Mouse (Mus musculus) midbrain, embryonic 11.5 days (tissue): ENCODE measurements around the gene Hdac9. TPM values are rescaled to one million over a fixed set of nuclear protein-coding genes. Genes with fewer than 3 reads are reported as not detected.

Experiments used
- ATAC-seq: fragments of 200-750 bp; cut with Nextera tagmentation; 2 replicates; pipeline ENCODE4 v1.8.0; 2017; ENCODE audit warnings: moderate TSS enrichment, moderate library complexity; ENCODE audit not compliant: low FRiP score
- DNase-seq: peaks from one replicate; pipeline ENCODE4 v3.0.0; 2015; ENCODE audit warnings: low spot score; ENCODE audit errors: missing footprints
- H3K27ac ChIP-seq: fragments of 300-500 bp; sonication (generic); 2 replicates; pipeline ENCODE4 v1.5.1; 2014; ENCODE audit warnings: low read depth, low read length
- H3K27me3 ChIP-seq: fragments of 300-500 bp; sonication (generic); 2 replicates; pipeline ENCODE4 v1.6.1; 2014; ENCODE audit warnings: mild to moderate bottlenecking, low read length, moderate library complexity, mixed read lengths; ENCODE audit not compliant: control insufficient read depth, insufficient read depth
- H3K36me3 ChIP-seq: fragments of 300-500 bp; sonication (generic); 2 replicates; pipeline ENCODE4 v1.6.1; 2014; ENCODE audit warnings: mild to moderate bottlenecking, low read length, moderate library complexity, mixed read lengths; ENCODE audit not compliant: control insufficient read depth, insufficient read depth
- H3K4me1 ChIP-seq: fragments of 300-500 bp; sonication (generic); 2 replicates; pipeline ENCODE4 v1.6.1; 2014; ENCODE audit warnings: low read length; ENCODE audit not compliant: control insufficient read depth, insufficient read depth
- H3K4me2 ChIP-seq: fragments of 300-500 bp; sonication (generic); 2 replicates; pipeline ENCODE4 v1.6.1; 2014; ENCODE audit warnings: mild to moderate bottlenecking, moderate library complexity
- H3K4me3 ChIP-seq: fragments of 300-500 bp; sonication (generic); 2 replicates; pipeline ENCODE4 v1.5.1; 2014; ENCODE audit warnings: low read depth, low read length
- H3K9ac ChIP-seq: fragments of 300-500 bp; sonication (generic); 2 replicates; pipeline ENCODE4 v1.6.1; 2014; ENCODE audit warnings: low read length
- H3K9me3 ChIP-seq: fragments of 300-500 bp; sonication (generic); 2 replicates; pipeline ENCODE4 v1.6.1; 2016; ENCODE audit warnings: low read length; ENCODE audit not compliant: control insufficient read depth
- WGBS: fragments of 180-500 bp; shearing (Covaris S2); extraction: QIAGEN DNeasy Blood & Tissue Kit; methylation state at CpG from one replicate; pipeline ENCODE4 v1.1.7; 2014; 5-methylcytosine and 5-hydroxymethylcytosine counted together
- polyA plus RNA-seq: library from polyadenylated mRNA; unstranded; fragments of >200 nt; fragmentation: Nextera tagmentation; extraction: Ambion mirVana; gene quantifications from 2 replicates; pipeline ENCODE4 v1.2.1, GENCODE M21; 2014

The Hdac9 gene
- polyA plus RNA-seq, 1 experiment from 2014 or later: 14.1 TPM

- Histone ChIP-seq H3K4me1 (peaks cover 18% of the 10 kb centered on the region), H3K9ac (peak overlapping the region; percentile 51), H3K27ac (peak overlapping the region; percentile 74; the same call in 1 of the 2 replicates), H3K27me3 (no peaks in the 10 kb centered on the region), H3K4me2 (peak overlapping the region; percentile 51), H3K36me3 (no peaks in the 10 kb centered on the region), H3K4me3 (peak overlapping the region; percentile 40), H3K9me3 (no peaks in the 10 kb centered on the region)
- WGBS: 66% methylated on average over 4 of the region's 4 CpGs
- DNase-seq (peak; percentile 90), ATAC-seq (no peak)
Observed at GRCm38 (mm10) chr12:34527761-34528160, 389.1 kb downstream of the Hdac9 start.

GRCm38 (mm10) chr12:34521468-34521867 lies 395.4 kb downstream of the Hdac9 start:
- H3K4me3 ChIP-seq: no peak overlapping the region

GRCm38 (mm10) chr12:34516769-34517562 lies 399.9 kb downstream of the Hdac9 start:
- Histone ChIP-seq H3K4me3 (no peak overlapping the region), H3K4me2 (no peak overlapping the region), H3K27ac (no peak overlapping the region), H3K9me3 (no peaks in the 10 kb centered on the region), H3K36me3 (no peaks in the 10 kb centered on the region), H3K27me3 (no peaks in the 10 kb centered on the region), H3K4me1 (no peaks in the 10 kb centered on the region), H3K9ac (no peak overlapping the region)
- WGBS: 78% methylated on average over 6 of the region's 6 CpGs
- ATAC-seq (no peak), DNase-seq (no peak)

More at GRCm38 (mm10) chr12:34521468-34521867, 395.4 kb downstream of the Hdac9 start:
- Histone ChIP-seq H3K4me1 (no peaks in the 10 kb centered on the region), H3K27ac (no peak overlapping the region), H3K36me3 (no peaks in the 10 kb centered on the region), H3K9me3 (no peaks in the 10 kb centered on the region), H3K9ac (no peak overlapping the region), H3K4me2 (no peak overlapping the region), H3K27me3 (no peaks in the 10 kb centered on the region)
- no peak for DNase-seq
- 84% methylated on average over 2 of the region's 2 CpGs for WGBS
- ATAC-seq: no peak

- Histone ChIP-seq H3K27me3 (no peaks in the 10 kb centered on the region), H3K36me3 (no peaks in the 10 kb centered on the region), H3K4me2 (no peak overlapping the region), H3K4me1 (no peaks in the 10 kb centered on the region), H3K27ac (no peak overlapping the region), H3K9me3 (no peaks in the 10 kb centered on the region), H3K4me3 (no peak overlapping the region), H3K9ac (no peak overlapping the region)
- no peak for DNase-seq
- no peak for ATAC-seq
- WGBS: 88% methylated on average over 1 of the region's 1 CpGs
Observed at GRCm38 (mm10) chr12:34506345-34506744, 410.6 kb downstream of the Hdac9 start.

GRCm38 (mm10) chr12:34498751-34499626 lies 417.9 kb downstream of the Hdac9 start:
- no peak overlapping the region for H3K4me3 ChIP-seq
- ATAC-seq (no peak), DNase-seq (no peak)
- H3K4me2 ChIP-seq: no peak overlapping the region
- no peak overlapping the region for H3K27ac ChIP-seq
- no peak overlapping the region for H3K9ac ChIP-seq
- no peaks in the 10 kb centered on the region for H3K36me3 ChIP-seq
- H3K4me1 ChIP-seq: no peaks in the 10 kb centered on the region
- H3K27me3 ChIP-seq: no peaks in the 10 kb centered on the region
- WGBS: 89% methylated on average over 9 of the region's 9 CpGs
- H3K9me3 ChIP-seq: no peaks in the 10 kb centered on the region

- no peak overlapping the region for H3K27ac ChIP-seq
- H3K27me3 ChIP-seq: no peaks in the 10 kb centered on the region
- H3K4me1 ChIP-seq: no peaks in the 10 kb centered on the region
- no peaks in the 10 kb centered on the region for H3K36me3 ChIP-seq
- H3K4me3 ChIP-seq: no peak overlapping the region
- H3K4me2 ChIP-seq: no peak overlapping the region
- WGBS: 81% methylated on average over 8 of the region's 8 CpGs
- ATAC-seq: no peak
- DNase-seq: no peak
- no peaks in the 10 kb centered on the region for H3K9me3 ChIP-seq
- no peak overlapping the region for H3K9ac ChIP-seq
Observed at GRCm38 (mm10) chr12:34498331-34498730, 418.6 kb downstream of the Hdac9 start.

GRCm38 (mm10) chr12:34497702-34498101 lies 419.2 kb downstream of the Hdac9 start:
- WGBS: 88% methylated on average over 3 of the region's 3 CpGs
- H3K9me3 ChIP-seq: no peaks in the 10 kb centered on the region
- H3K4me3 ChIP-seq: no peak overlapping the region
- no peak overlapping the region for H3K9ac ChIP-seq
- H3K4me1 ChIP-seq: no peaks in the 10 kb centered on the region
- H3K27ac ChIP-seq: no peak overlapping the region
- H3K36me3 ChIP-seq: no peaks in the 10 kb centered on the region
- DNase-seq: no peak
- no peak overlapping the region for H3K4me2 ChIP-seq
- no peaks in the 10 kb centered on the region for H3K27me3 ChIP-seq
- ATAC-seq: no peak

- DNase-seq (no peak), ATAC-seq (no peak)
- Histone ChIP-seq H3K36me3 (no peaks in the 10 kb centered on the region), H3K4me2 (no peak overlapping the region), H3K27me3 (no peaks in the 10 kb centered on the region), H3K9me3 (no peaks in the 10 kb centered on the region), H3K27ac (no peak overlapping the region), H3K9ac (no peak overlapping the region), H3K4me1 (no peaks in the 10 kb centered on the region), H3K4me3 (no peak overlapping the region)
- 48% methylated on average over 3 of the region's 3 CpGs for WGBS
Observed at GRCm38 (mm10) chr12:34495940-34496339, 421.0 kb downstream of the Hdac9 start.

- no peak for ATAC-seq
- no peak for DNase-seq
- H3K4me3 ChIP-seq: no peak overlapping the region
- no peaks in the 10 kb centered on the region for H3K36me3 ChIP-seq
- no peak overlapping the region for H3K4me2 ChIP-seq
- no peaks in the 10 kb centered on the region for H3K9me3 ChIP-seq
- H3K27me3 ChIP-seq: no peaks in the 10 kb centered on the region
- H3K4me1 ChIP-seq: no peaks in the 10 kb centered on the region
- H3K9ac ChIP-seq: no peak overlapping the region
- no peak overlapping the region for H3K27ac ChIP-seq
Observed at GRCm38 (mm10) chr12:34489629-34490028, 427.3 kb downstream of the Hdac9 start.
